Mouse (Mus musculus) urinary bladder, postnatal 4 days (tissue): ENCODE measurements at regions not wholly inside any gene's neighbourhood (a gene's known extent, or its start where the extent isn't known, plus 50 kb on each side); places are given as distances from the start of the nearest gene placed in this dataset.

ENCODE experiments used
- DNase-seq, 2 experiments: peaks; one replicate each; pipeline ENCODE4 v3.0.0; 2021 to 2022; ENCODE audit warnings: low spot score in 2 of 2

- no peak for DNase-seq
Measured at GRCm38 (mm10) chr6:41126855-41127254, 91.5 kb upstream of the 2210010C04Rik start.

DNA sequence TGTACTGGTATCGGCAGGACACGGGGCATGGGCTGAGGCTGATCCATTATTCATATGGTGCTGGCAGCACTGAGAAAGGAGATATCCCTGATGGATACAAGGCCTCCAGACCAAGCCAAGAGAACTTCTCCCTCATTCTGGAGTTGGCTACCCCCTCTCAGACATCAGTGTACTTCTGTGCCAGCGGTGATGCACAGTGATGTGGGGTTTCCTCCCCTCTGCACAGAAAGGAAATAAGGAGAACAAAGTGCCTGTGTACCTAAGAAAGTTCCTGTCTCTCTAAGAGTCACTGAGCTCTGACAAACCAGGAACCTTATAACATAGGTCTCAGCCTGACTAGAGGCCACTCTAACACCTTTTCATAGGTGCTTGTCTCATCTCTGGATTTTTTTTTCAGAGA, 86.3 kb upstream of the 2210010C04Rik start:
- no peak for DNase-seq

GRCm38 (mm10) chr6:41119176-41119575, 83.9 kb upstream of the 2210010C04Rik start:
- DNase-seq: no peak

- peak in 1 of 2 experiments; percentile 62 for DNase-seq
Measured at GRCm38 (mm10) chr6:41118201-41118976, 83.1 kb upstream of the 2210010C04Rik start.

GRCm38 (mm10) chr6:41113943-41114342, 78.6 kb upstream of the 2210010C04Rik start:
- DNase-seq: no peak

DNA sequence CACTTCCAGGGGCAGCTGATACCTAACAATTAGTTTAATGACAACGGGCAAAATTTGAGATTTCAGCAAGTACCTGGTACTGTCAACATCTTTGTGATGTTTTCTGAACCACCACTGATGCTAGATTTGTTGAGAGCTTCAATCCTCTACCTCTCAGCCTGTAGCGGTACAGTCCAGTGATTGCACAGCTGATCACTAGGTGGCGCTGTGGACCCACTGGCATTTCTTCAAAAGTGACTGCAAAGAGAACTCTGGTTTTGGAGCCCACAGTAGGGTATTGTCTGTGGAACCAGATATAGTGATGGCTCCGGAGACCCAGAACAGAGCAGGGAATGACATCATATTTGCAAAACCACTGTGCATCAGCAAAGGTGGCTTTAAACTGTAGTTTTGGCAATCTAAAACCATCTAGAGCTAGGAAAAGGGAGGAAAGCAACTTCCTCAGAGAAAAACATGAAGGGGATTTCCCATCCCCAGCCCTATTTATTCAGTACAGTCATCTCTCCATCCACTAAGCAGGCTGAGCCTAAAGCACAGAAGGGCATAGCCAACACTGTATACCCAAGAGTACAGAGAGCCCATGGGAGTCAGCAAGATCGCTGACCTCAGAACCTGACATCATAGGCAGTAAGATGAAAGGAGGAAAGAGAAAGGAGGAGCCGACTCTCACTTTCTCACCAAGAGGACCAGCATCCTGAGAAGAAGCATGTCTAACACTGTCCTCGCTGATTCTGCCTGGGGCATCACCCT, 77.7 kb upstream of the 2210010C04Rik start:
- DNase-seq: peak in 1 of 2 experiments; percentile 63

GRCm38 (mm10) chr6:41111829-41112228, 76.5 kb upstream of the 2210010C04Rik start:
- DNase-seq: no peak

DNA sequence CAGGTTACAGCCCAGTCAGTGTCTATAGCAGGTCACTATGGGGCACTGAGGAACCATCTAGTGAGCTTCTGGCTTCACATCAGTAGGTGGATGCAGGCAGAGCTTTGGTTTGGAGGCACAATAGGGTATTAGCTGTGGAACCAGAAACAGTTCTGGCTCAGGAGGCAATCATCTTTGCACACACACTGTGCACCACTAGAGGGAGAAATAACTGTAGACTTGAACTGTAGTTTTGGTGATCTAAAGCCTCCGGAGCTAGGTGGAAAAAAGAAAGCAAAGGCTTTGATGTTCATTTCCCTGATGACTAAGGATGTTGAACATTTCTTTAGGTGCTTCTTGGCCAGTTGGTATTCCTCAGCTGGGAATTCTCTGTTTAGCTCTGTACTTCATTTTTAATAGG, 73.6 kb upstream of the 2210010C04Rik start:
- DNase-seq: no peak

DNA sequence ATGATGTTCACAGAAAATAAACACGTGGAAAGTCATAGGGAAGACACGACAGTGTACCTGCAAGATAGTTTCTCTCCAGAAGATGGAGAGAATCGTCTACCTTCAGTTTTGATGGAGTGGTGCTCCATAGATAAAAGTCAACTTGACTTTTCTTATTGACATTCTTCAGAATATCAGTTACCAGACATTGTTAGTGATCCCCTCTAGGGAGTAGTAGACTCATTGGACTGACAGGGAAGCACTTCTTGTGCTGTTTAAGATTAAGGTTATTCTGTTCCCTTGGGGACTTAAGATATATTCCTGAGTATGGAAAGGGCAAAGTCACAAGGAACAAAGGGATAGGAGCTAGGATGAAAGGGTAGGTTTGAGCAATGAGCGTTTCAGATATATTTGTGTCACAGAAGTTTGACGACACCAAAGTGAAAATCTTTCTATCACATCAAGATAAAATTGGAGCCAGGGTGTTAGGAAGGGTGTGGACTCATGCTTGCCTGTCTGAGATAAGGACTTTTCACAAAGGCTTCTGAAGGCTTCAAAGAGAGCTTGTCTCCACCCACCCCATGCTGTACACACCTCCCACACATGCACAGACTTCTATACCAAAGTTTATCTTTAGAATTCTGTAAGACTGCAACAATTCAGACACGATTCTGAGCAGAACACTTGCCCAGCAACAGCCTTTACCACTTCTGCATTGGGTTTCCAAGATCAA, 68.5 kb upstream of the 2210010C04Rik start:
- no peak for DNase-seq

- DNase-seq: no peak
Measured at GRCm38 (mm10) chr6:41101997-41102396, 66.7 kb upstream of the 2210010C04Rik start.

GRCm38 (mm10) chr6:41100258-41100657, 64.9 kb upstream of the 2210010C04Rik start:
- DNase-seq: no peak

DNA sequence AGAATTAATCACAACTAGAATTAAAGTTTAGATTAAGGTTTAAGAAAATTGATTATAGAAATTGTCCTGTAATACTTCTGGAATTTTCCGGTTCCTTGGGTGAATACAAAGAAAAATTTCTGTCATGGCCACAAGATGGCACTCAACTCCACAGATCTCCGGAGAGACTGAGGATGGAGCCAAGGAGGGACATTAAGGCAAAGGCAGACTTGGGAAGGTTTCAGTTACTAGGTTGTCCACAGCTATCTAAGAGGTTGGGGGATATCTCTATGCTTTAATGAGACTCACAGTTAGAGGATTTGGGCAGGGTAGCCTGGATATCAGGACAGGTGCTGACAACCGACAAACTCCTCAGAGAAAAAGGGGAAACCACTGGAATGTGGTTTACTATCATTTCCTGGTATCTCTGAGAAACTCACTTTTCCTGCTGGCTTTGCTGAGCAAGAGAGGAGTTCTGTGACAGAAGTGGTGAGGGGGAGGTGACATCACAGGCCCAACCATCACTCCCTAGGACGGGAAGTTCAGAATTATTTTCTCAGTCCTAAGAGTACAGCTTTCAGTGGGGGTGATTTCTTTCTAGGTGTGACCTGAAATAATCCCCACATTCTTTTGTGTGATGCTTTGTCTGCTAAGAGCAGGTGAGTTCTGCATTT, 56.0 kb upstream of the 2210010C04Rik start:
- no peak for DNase-seq
